Mouse (Mus musculus) adrenal gland, adult (tissue): ENCODE results near the gene Sstr4.

Experiments used
- DNase-seq, 2 experiments: peaks; one replicate each; pipeline ENCODE4 v3.0.0; 2022 to 2023; ENCODE audit warnings: low spot score in 1 of 2; ENCODE audit not compliant: inconsistent age in 2 of 2

Sstr4 gene

DNA sequence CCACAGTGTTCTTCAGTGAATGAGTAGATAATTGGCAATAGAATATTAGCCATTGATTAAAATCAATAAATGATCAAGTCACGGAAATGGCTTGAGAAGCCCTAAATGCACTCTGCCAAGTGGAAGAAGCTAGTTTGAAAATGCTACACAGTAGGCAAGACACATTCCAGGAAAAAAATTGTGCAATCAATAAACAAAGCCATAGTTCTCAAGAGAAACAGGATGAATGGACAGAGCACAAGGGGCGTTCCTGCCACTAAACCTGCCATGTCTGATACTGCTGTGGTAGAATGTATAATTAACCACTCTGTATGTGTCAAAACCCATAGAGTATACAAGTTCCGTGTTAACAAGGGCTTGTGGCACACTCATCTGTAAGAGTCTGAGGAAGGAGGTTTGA is 32.4 kb downstream of the Sstr4 start:
- DNase-seq, result no peak

DNA sequence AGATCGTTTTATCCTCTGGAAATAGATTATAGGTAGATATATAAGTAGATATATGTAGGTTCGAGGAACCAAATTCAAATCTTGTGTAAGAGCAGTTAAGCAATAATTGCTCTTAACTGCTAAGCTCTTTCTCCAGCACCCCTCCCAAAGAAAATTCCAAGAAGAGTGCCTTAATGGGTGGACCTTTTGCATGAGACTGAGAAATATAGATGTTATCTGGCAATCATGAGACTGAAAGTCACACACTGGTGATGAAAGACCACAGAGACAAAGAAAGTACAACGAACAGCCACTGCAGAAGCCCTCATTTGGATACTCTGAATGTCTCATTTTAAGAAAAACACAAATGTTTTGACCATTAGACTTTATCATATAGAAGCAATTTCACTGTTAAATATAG is 33.4 kb downstream of the Sstr4 start:
- DNase-seq, result no peak

DNA sequence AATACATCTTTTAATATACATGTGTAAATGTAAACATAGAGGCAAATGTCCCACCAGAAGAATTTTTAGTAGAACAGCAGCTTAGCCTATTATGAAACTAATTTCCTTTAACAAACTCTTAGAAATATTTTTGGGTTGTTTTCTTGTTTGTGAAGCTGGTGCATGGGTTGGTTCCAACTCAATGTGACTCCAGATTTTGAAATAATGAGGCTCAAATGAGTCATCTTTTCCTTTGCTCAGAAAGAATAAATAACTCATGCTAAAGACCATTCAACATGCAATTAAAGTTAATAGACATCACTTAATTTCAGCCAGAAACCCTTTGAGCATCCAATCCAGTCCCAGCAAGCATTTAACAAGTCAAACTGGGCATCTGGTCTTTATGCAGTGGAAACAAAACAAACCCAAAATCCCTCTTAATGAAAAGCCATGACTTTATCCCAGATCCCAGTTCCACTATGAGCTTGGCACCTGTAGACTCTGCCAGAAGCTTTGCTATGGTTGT is 33.9 kb downstream of the Sstr4 start:
- DNase-seq, result peak in 1 of 2 experiments; percentile 70

DNA sequence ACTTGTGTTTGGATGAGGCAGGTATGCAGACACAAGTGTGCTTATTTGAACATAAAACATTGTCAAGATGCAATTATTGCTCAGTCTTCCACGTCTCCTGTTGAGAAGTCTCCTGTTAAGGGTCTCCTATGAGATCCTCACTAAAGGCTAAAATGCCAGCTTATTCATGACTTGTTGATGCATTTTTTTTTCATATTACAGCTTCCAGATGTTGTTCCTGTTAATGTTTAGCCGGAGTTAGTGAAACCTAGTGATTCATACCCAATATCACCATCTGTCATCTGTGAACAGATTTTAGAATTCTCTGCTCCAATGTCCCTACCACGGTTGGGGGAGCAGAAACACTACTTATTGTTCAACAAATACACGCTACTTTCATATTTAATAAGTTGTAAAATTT is 35.8 kb downstream of the Sstr4 start:
- no peak for DNase-seq

DNA sequence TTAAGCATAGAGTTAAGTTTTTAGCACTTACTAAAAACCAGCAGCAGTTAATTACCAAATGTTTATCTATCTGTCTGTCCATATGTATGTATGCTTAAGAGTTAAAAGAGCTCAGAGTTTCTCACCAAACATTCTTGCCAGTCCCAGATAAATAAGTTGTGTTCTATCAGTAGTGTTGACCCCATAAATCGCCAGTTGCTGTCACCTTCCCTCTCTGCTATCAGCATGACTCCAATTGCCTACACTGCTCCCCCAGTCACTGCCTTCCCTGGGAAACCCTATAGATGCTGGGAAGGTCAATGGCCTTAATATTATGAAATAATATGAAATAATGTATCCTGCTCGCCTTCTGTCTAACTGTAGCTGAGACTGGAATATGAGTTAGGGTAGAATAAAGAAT is 37.2 kb downstream of the Sstr4 start:
- no peak for DNase-seq

DNA sequence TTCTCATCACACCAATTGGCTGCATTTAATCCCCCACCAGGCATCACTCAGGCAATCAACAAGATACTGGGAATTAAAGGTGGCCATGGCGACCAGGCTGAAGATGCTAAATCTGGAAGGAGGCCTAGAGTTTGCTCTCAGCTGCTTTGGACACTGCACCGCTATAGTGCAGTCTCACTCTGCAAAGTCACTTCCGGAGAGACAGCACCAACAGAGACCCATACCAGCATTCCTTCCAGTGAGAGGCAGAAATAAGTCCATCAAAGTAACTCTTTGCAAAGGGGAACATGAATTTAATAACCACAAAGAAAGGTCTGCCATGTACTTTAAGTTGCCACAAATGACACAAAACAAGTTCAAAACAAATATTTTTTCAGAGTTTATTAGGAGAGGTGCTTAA is 41.1 kb downstream of the Sstr4 start:
- no peak for DNase-seq

DNA sequence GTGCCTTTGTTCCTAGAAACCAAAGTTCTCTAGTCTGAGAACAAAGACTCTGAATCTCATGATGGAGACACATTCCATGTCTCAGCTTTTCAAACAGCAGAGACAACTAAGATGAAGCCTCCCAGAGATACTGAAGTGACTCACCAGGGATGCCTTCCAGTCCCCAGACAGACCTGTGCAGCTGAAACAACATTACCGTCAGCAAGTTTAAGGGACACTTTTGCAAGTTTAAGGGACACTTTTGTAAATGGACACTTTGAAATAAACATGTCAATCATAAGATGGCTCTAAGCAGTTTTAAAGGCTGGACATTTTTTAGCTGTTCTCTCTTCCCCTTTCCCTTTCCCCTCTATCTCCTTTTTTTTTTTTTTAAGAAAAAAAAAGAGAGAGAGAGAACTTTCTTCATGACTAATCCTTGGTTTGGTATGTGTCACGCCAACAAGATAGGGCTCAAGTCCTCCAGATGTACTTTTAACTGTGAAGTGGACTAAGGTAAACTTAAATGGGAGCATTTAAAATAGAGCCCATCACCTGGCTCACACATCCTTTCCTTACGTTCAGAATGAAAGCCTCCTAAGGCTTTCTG is 44.6 kb downstream of the Sstr4 start:
- no peak for DNase-seq

DNA sequence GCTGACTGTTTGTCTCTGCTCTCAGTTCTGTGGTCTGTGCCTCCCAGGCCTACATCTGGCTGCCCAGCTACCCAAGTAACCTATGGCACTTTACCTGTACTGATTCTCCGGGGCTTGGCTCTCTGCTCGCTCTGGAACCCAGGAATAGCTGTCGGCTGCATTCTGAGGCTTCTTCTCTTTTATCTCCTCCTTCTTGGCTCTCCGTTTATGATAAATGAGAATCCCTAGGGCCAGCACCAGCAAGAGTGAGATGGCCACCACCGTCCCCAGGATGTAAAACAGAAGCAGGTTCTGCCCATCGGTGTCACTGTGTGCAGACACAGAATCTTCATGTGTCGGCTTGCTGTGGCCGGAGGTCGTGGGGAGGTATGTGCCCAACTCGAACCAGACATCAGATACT is 46.3 kb downstream of the Sstr4 start:
- no peak for DNase-seq

DNA sequence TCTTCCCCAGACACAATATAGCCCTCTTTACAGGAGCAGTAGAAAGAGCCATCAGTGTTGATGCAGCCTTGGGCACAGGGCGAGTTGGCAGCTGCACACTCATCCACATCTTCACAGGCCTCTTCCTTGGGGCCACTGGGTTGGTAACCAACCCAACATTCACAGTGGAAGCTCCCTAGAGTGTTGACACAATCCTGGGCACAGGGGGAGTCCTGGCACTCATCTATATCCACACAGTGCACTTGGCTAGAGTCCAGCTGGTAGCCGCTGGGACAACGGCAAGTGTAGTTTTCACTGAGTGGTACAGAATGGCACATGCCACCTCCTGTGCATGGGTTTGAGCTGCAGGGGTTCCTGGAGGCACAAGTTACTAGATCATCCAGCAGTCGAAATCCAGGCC is 47.0 kb downstream of the Sstr4 start:
- DNase-seq, result peak; percentile 18 to 53

DNA sequence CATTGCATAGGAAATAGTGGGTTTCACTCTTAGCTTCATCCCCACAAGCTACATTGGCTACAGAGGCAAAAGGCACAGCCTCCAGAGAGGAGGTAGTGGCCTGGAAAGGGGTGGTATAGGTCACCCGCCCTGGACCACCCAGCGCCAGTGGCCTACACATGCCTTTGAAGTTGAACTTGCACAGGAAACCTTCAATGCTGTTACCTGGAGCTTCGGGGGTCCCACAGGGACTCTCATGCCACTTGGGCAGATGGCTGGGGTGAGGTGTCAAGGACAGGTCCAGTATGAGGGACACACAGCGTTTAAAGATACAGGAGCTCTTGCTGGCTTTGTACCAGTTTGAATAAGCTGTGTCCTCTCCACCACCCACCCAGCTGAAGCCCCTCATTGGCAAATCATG is 47.6 kb downstream of the Sstr4 start:
- peak in 1 of 2 experiments; percentile 50 for DNase-seq

DNA sequence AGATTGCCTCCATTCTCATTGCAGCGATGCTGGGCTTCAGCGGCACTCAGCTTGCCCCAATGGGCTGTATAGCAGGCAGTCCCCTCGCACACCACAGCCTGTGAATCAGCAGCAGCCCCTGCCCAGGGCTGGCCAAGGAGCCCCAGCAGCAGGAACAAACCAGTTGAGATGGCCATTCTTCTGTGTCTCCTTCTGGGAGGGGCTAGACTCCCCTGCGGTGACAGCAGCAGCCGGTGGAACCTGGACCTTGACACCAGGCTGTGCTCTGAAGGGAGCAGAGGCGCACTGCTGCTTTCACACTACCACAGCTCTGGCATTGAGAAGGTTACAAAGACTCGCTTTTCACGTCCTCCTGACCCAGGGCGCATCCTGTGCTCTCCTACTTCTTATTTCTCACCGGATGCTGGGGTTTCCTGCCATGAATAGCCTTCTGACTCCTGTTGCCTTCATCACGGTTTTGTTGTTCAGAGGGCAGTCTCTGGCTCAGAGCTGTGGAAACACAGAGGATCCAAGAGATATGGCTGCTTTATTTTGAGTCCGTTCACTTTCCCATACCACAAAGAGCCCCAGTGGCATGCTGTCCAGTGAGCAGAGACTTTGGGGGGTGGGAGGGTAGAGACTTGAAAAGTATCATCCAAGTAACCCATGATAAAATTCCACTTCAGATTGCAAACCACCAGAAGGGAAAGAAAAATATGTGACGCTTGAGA is 48.3 kb downstream of the Sstr4 start, which contains the start of gene Cd93:
Gene Cd93, minus strand, starts transcription at position 315 of the 710 bp plus-strand sequence.
- peak; percentile 60 to 78 for DNase-seq

DNA sequence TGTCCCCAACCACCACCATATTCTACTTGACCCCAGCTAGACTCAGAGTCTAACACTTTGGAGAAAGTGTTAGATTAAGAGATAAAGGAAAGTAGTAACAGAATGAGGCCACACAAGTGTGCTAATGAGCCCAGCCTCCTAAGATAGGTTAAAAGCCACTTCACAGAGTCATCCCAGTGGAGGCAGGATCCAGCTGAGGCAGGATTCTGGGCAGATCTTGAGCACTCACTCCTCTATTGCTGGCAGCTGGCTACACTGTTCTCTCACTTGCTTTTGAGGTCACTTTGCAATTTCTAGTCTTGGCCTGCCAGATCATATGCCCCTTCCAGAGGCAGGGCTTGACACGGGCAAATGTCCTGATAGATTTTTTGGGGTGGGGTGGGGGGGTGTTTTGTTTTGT is 49.3 kb downstream of the Sstr4 start:
- no peak for DNase-seq

DNA sequence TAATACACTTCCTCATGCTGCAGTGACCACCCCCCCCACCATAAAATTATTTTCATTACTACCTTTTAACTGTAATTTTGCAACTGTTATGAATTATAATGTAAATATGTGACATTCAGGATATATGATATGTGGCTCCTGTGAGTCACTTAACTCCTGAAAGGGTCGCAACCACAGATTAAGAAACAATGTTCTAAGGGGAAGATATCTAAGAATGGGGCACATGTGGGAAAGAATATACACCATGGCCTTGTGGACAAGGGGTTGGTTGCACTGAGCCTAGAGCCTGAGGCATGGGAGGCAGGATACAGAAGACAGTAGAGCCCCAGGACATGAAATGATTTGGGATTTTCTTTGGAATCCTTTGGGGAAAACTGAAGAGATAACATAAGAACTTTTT is 50.5 kb downstream of the Sstr4 start:
- DNase-seq, result no peak
